Mouse (Mus musculus) frontal cortex, adult (tissue): ENCODE measurements at regions not wholly inside any gene's neighbourhood (a gene's known extent, or its start where the extent isn't known, plus 50 kb on each side); places are given as distances from the start of the nearest gene placed in this dataset.

ENCODE experiments used
- ATAC-seq: cut with Nextera tagmentation; 2 replicates; pipeline ENCODE4 v1.9.2; 2017; ENCODE audit warnings: mild to moderate bottlenecking, moderate library complexity, mixed read lengths; ENCODE audit not compliant: low TSS enrichment

DNA sequence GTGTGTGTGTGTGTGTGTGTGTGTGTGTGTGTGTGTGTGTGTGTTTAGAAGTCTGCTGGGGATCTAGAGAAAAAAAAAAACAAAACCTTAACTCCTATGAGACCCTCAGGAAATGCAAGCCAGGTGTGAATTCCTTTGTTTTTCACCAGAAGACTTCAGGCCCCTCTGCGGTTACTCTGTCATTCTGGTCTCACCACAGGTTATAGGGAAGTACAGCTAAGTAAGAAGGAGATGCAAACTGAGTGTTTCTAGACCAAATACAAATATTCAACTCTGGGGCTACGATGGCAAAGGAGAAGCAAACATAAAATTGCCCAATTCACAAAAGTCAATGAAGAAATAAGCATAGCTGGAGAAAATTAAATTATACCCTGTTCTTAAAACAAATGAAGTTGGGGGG lies 54.9 kb upstream of the Basp1 start:
- no peak for ATAC-seq

DNA sequence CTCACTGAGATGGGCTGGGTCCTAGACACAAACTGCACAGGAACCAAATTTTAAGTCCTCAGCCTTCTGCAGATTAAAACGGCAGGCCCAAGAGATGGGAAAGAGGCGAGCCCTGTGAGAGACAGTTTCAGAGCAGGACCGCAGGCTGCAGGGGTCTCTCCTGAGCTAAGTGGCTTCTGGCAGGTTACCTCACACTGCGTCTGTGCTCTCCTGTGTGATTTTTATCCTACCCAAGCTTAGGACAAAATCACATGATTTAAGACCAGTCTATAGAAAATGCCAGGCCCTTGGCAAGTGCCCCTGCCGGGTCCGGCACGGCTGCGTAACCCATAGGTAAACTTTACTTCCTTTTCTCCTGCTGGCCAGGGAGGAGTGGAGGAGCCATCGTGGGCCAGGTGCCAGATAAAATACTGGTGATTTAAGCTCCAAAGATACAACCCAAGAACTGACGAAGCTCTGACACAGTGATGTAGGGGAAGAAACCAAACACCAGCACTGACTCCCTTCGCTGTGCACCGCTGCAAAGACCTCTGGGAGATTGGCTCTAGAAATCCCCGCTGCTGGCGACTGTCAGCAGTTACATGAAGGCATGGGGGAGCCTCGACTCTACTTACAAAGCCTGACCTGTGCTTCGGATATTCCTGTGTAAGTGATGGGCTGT lies 55.8 kb upstream of the Basp1 start:
- ATAC-seq, result no peak

DNA sequence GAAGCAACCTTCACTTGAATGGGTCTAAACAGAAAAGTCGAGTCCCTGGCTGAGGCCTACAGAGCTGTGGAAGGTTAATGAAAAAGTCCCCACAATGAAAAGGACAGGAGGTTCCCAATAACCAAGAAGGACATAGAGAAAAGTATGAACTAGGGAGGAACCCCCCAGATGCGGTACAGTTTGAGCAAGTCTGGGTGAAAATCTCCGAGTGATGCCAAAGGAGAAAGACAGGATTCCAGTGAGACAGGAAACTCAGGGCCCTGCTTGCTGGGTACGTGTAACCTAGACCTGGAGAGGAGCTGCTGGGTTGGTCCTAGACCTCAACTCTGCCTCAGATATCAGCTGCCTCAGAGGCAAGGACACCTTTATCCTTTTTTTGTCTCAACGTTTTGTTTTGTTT lies 57.8 kb upstream of the Basp1 start:
- ATAC-seq, result no peak

DNA sequence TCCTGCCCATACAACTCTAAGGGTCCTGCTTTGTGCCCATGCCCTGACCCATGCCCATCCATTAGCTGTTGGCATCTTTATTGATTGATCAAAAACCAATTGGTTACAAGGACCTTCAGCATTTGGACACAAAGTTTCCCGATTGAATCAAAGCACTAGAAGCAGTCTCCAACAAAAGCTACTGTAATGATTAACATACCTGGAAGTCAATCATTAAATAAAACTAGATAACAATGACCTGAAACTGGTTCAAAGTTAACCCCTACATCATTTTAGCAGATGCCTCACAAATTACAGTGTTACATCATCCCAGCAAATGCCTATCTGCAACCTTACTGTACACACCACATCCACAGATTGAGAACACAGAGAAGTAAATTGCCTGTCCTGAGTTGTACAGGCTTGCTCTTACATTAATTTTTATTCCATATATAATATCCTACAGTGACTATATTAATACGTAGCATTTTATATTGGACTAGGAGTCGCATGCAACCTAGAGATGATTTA lies 59.7 kb upstream of the Basp1 start:
- ATAC-seq, result no peak

DNA sequence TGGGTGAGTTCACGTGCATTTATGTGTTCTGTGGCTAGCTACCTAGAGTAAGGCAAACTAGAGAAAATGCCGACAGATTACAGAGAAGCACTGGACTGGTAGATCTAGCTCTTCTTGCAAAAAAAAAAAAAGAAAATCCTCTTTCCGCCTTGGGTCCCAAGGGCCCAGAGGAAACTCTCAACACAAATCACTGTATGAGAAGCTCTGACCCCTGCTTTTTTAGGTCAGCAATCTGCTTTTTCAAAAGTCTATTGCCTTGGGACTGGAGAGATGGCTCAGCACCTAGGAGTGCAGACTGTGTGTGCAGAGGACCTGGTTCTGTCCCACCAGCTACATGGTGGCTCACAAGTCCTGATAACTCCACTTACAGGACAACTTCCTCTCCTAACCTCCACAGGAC lies 60.5 kb upstream of the Basp1 start:
- ATAC-seq, result no peak

DNA sequence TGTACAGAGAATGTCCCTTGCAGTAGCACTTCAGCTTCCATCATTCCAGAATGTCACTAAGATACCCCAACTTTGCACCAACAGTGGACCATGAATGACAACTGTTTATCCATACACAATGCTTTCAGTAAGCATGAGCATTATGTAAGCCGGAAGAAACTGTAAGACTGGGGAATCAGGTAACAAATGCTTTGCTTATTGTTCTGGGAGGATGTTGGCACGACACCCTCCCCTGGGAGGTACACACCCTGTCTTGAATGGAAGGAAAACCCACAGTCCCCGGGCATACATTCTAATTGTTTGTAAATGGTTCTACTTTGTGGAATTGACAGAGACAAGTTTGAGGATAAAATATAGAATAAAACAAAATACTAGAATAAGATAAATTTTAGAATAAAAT lies 69.0 kb upstream of the Basp1 start:
- ATAC-seq, result no peak

DNA sequence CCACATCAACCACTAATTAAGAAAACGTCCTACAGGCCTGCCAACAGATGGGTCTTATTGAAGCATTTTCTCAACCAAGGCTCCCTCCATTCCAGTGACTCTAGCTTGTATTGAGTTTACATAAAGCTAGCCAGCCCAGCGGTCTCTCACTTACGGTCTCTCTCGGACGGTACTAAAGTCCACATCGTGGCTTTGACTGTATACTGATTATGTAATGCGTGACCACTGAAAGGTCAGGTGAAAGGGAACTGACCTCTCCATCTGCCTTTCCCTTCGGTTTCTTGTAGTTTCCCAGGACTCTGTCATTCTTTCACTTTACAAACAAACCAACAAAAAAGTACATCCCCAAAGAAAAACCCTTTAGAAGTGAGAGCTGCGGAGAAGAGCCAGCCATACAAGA lies 71.8 kb upstream of the Basp1 start:
- ATAC-seq, result no peak

DNA sequence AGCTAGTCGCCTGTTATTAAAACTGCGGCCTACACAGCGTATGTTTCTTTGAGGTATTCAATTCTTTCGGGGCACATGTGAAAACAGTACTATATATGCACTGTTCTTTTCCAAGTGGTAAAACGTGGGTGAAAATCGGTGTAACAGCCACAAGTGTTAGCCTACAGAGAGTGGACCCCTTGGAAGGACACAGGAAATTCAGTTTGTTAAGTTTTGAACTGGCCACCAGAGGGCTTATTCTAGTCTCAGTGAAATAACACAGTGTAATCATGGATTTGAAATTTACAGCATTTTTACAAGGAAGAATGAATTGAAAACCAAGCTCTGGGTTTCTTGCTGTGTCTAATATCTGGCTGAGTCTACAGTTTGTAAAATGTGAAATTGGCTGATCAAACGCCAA lies 72.6 kb upstream of the Basp1 start:
- peak; percentile 50; the same call in 1 of the 2 replicates for ATAC-seq

DNA sequence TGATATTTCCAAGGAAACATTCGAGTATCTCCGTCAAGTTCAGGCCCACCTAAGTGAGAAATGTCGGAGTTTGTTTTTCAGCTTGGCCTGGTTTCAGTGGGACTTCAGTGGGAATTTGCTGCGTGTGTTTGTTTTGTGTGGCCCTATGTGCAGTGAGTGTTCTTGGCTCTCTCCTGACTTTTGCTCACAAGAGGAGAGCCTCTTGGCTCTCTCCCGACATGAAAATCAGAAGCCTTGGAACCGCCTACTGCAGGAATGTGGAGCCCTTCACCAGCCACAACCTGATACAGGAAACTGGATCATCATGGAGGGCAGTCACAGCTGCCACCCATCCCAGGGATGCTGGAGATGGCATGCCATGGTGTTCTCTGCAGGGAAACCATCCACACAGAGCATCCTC lies 76.2 kb upstream of the Basp1 start:
- no peak for ATAC-seq

DNA sequence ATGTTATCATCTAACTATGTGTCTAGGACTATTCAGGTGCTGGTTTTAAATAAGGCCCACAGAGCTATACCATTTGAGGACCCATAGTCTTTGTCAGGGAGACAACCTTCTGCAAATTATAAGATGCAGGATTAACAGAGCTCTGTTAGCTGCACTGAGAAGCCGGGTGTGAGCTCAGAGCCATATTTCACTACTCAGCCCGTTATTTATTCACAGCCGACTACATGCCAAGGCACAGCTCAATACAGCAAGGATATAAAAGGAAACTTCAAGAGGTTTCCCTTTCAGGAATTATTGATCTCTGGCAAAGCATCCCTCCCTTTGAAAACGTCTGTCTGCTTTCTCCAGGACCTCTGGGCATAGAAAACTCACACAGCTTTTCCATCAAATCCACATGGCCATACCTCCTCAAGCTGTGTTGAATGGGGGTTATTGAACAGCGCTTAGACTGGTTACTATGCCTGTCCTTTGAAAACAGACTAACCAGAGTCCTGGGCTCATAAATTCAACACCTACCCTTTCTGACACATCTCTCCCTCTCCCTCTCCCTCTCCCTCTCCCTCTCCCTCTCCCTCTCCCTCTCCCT lies 78.7 kb upstream of the Basp1 start:
- ATAC-seq, result no peak; the same call in 1 of the 2 replicates

DNA sequence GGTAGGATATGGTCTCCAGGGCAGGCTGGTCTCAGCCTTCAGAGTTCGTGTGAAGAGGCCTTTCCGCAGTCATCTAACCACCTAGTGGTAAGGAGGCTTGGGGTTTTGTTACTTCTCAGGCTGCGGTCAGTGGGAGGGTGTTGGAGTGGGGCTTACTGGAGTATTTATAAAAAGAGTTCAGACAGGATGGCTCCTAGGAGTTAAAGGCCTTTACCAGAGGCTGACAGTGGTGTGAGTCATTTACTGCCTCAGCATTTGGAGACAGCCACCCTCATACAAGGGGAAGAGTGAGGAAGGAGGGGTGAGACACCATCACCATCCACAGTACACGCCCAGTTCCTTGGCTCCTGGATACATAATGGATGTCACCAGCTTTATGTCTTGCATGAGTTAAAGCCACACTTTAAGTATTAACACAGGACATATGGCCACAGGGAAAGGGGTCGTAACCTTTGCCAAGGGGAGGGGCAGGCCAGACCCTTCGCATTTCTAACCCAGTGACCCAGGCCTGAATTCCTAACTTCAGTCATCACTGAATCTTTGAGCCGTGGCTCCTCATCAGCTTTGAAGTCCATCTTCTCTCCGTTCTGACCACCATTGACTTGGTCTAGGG lies 81.2 kb upstream of the Basp1 start:
- no peak for ATAC-seq

DNA sequence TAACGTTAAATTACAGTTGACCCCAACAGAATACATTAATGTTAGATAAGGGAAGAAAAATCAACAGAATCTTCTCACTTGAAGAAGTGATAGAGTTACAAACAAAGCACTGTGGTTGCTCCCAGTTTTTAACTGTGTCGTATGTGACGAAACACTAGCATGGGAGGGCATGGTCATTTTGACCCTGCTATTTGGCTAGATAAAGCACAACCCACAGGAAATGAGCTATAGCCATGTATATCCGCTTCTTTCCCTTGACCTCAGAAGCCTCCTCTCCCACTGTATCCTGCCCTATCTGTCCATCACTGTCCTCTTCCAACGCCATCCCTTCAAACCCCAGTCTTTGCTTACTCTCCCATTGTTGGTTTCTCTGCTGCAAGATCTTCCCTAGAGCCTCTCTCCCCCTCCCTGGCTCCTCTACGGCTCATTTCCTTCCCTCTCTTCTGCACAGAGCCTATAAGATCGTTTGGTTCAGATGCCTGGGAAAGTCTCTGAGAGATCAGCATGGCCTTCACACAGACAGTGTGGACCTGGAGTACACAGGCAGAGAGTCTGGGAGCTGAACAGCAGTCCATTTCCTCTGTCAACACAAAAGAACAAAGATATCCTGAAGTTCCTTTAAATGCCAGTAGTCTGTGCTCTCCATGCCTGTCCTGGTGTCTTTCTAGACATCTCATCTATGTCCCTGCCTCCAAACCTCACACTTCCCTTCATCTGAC lies 82.5 kb upstream of the Basp1 start:
- no peak for ATAC-seq

DNA sequence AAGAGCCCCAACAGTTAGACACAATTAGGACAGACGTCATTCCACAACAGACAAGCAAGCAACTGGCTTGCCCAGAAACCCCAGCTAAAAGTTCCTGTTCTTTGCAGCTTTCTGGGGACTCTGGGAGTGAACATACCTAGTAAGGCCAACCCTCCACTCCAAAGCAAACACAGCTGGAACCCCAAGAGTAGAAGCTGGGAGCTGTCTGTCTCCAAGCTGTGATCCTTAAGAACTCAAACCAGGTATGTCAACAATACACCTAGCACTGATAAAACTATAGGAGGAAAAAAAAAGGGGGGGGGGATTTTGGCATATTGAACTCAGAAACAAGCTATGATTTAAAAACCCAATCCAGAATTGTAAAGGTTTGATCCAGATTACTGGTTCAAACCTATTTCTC lies 84.2 kb upstream of the Basp1 start:
- ATAC-seq, result no peak

DNA sequence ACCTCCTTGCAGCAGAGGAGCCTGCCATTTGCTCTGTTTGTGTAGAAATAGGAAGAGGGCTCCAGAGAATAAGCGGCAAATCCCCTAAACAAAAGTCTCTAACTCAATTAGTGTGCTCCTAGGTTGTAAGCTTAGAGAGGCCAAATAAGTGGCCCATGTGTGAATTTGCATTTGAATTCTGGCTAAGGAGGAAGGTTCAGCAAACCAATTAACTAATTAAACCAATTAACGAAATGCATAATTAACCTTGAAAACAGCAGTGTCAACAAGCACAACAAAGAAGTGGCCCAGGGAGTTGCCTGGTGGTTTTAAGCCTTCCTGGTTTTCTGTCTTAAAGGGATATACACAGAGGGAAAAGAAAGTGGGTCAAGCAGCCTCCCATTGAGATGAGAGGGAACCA lies 84.9 kb upstream of the Basp1 start:
- ATAC-seq, result no peak

DNA sequence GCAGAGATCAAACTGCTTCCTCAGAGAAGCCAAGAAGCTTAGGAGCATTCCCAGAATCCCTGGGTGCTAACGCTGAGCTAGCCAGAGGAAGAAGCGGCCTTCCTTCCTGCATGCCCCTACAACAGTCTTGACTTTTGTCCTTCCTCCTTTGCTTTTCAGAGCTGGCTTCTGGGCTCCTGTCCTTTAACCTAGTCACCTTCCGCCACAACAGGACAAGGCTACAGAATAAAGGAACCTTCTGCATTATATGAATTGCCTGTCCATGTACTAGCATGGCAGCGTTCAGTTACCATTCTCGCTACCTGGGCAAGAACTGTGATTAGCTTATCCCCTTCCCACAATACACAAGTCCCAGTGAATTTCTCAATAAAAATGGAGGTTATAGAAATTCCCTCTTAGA lies 88.9 kb upstream of the Basp1 start:
- ATAC-seq, result no peak

DNA sequence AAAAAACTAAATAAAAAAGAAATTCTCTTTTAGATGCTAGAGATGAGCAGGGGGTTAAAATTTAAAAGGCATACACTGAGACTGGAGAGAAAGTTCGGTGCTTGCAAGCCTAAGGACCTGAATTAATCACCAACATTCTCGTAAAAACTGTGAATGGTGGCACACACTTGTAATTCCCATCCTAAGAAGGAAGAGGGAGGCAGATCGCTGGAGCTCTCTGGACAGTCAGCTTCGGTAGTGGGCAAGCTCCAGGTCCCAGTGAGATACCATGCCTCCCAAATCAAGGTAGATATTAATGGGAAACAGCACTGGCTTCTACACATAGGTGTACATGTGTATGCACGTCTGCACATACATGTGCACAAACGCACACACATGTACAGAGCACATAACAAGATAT lies 89.5 kb upstream of the Basp1 start:
- no peak for ATAC-seq

DNA sequence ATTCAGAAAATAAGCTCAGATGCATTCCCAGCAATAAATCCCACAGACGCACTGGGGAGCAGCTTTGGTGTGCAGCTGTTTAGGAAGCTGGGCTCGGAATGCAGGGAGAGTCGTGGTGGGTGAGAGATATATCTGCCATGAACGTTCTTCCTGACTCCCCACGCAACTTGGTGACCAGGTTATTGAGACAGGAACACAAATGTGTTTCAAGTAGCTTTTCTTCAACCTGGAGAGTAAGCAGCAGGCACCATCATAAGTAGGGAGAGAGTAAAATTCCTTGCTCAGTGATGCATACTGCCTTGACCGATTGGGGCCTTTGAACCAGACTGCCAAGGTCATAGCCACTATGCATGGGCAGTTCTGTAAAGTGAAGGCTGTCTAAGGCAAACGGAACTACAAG lies 95.6 kb upstream of the Basp1 start:
- no peak for ATAC-seq

DNA sequence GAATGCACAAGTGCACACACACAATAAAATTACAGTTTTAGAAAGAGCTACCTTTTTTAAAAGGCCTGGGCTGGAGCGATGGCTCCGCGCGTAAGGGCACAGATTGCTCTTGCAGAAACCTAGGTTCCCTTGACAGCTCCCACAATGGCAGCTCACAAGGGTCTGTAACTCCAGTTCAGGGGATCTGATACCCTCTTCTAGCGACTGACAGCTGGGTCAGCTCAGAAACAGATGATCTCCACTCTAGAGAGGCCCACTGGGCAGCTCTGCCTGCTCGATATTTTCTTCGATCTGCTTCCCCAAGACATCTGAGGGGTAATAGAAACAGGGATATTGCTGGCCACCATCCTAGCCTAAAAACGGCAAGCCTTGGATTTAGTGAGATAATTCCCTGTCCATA lies 96.0 kb upstream of the Basp1 start:
- no peak for ATAC-seq

DNA sequence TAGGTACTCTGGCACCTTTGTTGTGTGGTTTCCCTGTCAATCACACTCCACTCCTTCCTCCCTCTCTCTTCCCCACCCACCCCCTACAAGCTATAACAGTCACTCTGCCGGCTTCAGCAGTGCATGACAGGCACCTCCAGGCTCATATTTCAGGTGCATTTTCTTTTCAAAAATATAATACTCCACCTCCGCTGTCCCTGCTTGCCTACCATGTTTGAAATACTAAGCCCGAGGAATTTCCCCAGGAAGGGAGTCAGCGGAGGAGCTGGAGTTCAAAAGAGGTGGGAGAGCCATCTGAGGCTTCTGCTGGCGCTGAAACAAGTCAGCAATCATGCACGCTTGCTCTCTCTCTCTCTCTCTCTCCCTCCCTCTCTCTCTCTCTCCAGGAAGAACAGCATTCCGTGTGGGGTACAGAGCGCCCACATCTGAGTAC lies 96.5 kb upstream of the Basp1 start:
- ATAC-seq, result peak; percentile 70

DNA sequence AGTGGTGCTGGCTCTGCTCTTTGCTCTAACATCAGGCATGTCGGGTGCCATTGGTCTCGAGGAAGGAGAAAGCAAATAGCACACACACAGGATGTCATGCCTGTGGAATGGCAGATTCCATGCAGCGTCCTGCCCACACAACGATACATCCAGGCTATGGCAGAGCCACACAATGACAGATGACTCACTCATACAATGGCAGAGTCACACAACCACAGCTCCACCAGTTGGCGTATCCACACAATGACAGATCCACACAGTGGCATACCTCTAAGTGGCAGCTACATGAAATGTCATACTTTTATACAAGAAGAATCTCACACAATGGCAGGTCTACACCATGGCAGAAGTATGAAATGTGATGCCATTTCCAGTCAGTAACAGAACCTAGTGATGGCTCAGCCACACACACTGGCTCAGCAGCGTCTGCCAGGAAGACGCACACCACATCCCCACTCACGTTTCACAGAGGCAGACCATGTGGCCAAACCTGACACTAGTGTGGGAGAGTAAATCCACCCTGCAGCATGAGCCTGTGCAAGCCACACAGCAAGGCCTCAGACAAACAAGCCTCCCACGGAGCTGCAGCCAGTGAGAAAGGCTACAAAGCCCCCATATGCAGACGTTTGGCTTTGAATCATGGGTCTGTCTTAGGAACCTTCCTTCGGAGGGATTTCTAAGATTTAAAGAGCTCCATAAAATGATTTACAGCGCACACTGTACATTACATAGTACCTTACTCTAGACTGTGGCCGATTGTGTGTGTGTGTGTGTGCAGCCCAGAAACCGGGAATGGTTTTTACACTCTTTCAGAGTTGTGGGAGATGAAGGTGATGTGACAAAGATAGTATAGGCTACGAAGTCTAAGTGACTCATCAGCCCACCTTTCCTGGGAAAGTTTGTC lies 104.0 kb upstream of the Myo10 start:
- peak; percentile 83 for ATAC-seq

DNA sequence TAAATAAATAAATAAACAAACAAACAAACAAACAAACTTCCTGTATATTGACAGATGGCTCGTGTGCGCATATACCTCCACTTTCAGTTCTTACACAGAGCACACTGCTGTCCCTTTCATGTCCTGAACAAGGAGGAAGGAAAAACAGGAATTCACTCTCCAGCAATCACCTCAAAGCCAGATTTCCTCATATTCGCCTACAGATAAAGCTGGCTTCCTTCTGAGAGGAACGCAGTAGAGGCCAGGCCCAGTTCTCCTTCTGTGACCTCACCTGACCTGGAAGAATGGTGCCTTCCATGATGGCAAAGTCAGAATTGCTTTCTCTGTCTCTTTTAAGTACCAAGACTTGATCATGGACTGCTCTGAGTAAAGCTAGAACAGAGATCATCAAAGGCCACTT lies 98.1 kb upstream of the Myo10 start:
- ATAC-seq, result no peak

DNA sequence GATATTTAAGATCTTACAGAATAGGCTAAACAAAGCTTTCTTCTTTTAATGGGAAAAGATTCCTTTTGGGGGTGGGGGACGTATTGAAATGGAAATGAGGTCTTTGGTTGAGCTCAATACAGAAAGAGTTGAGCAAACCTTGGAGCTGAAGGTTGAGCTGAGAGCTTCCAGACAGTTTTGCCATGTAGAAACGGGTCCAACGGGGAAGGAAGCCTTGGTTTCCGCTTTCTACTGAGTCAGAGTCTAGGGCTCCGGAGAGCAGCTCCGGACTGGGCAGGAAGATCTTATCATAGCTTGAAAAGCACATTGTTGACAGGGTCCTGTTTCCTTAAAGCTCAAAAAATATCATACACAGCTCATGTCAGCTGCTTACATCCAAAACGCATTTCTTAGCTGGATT lies 97.0 kb upstream of the Myo10 start:
- ATAC-seq, result no peak
